13 mouse cellular contexts compared by ENCODE assay signal in the genomic region with DNA sequence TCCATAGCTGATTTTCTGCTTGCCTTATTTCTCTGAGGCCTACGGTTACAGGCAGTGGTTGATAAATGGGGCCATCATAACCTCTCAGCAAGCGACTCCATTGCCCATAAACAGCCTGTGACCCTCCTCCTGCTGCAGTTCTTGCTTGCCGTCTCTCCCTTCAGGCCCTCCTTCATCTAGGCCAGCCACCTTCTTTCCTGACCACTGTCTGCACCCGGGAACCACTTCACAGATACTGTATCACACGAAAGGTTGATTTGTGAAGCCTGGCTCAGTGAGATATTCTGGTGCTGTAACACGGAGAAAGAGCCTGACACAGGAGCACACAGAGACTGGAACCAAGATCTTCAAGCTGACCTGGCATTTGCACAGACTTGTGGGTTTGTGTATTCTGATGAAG.
"Had no signal": no experiment of that assay in that cellular context is flagged by ENCODE, and none has a peak within 500 bp of the region (broad histone marks: within the 10 kb centered on the region; RNA-seq: fewer than 3 reads in every experiment).

No protein-coding gene starts in this region.

- DNase-seq: kidney, adult 2 months; kidney, postnatal 14 days; lung, embryonic 14.5 days; lung, postnatal 14 days; right cerebral cortex, postnatal 14 days; thymus, adult 2 months; thymus, postnatal 25 days had no signal

- H3K9me3 ChIP-seq: kidney, embryonic 15.5 days; midbrain, embryonic 10.5 days; neural tube, embryonic 13.5 days; stomach, embryonic 15.5 days had no signal

- H3K27ac ChIP-seq: kidney, embryonic 15.5 days; midbrain, embryonic 10.5 days; neural tube, embryonic 13.5 days; stomach, embryonic 15.5 days had no signal

- H3K9ac ChIP-seq: kidney, embryonic 15.5 days; lung, embryonic 14.5 days; neural tube, embryonic 13.5 days; stomach, embryonic 15.5 days had no signal

- H3K4me1 ChIP-seq: midbrain, embryonic 10.5 days; neural tube, embryonic 13.5 days; stomach, embryonic 15.5 days had no signal

- H3K36me3 ChIP-seq: kidney, embryonic 15.5 days; midbrain, embryonic 10.5 days; neural tube, embryonic 13.5 days; stomach, embryonic 15.5 days had no signal

- ATAC-seq: intestine, embryonic 16.5 days; midbrain, embryonic 16.5 days had no signal

- H3K4me3 ChIP-seq: kidney, embryonic 15.5 days; midbrain, embryonic 10.5 days; neural tube, embryonic 13.5 days; stomach, embryonic 15.5 days had no signal

- H3K4me2 ChIP-seq: kidney, embryonic 15.5 days; lung, embryonic 14.5 days; neural tube, embryonic 13.5 days; stomach, embryonic 15.5 days had no signal

- H3K27me3 ChIP-seq: kidney, embryonic 15.5 days; neural tube, embryonic 13.5 days; stomach, embryonic 15.5 days had no signal
